Mouse (Mus musculus) cerebellum, adult 2 months (tissue): Measurements from ENCODE around the gene Adam17. TPM values are rescaled to one million over a fixed set of nuclear protein-coding genes. Genes with fewer than 3 reads are reported as not detected.

Source experiments
- DNase-seq, 2 experiments: peaks; one replicate each; pipeline ENCODE4 v3.0.0; 2021
- H3K27ac ChIP-seq: fragments of 200-500 bp; 2 replicates; pipeline ENCODE4 v1.5.1; 2012; ENCODE audit warnings: low read length, control low read depth, inconsistent platforms; ENCODE audit not compliant: insufficient read depth
- H3K27me3 ChIP-seq: fragments of 200-500 bp; 2 replicates; pipeline ENCODE4 v1.6.1; 2012; ENCODE audit warnings: inconsistent platforms, mild to moderate bottlenecking, low read length, moderate library complexity; ENCODE audit not compliant: control insufficient read depth, insufficient read depth
- H3K4me1 ChIP-seq: fragments of 200-500 bp; 2 replicates; pipeline ENCODE4 v1.6.1; 2011; ENCODE audit warnings: low read length; ENCODE audit not compliant: control insufficient read depth, insufficient read depth
- H3K4me3 ChIP-seq: fragments of 200-500 bp; replicated peaks from 2 replicates; pipeline ENCODE3; 2011; ENCODE audit warnings: mild to moderate bottlenecking, low read depth, low read length, control low read depth; ENCODE audit not compliant: insufficient read depth
- CTCF ChIP-seq: fragments of 200-500 bp; IDR thresholded peaks from 2 replicates; pipeline ENCODE4 v1.5.1; 2011; ENCODE audit warnings: low read depth, mild to moderate bottlenecking, control low read depth, low read length, moderate library complexity, borderline replicate concordance; ENCODE audit not compliant: insufficient read depth
- POLR2A ChIP-seq: fragments of 200-500 bp; IDR thresholded peaks from 2 replicates; pipeline ENCODE4 v1.6.1; 2011; ENCODE audit warnings: low read length, control low read depth, borderline replicate concordance; ENCODE audit not compliant: insufficient read depth
- WGBS: fragments of 180-500 bp; shearing (Covaris S2); methylation state at CpG from one replicate; pipeline ENCODE4 v1.1.7; 2018; 5-methylcytosine and 5-hydroxymethylcytosine counted together
- polyA plus RNA-seq: library from polyadenylated mRNA; depleted of rRNA; stranded (reverse); fragments of >200 nt; gene quantifications from 2 replicates; pipeline ENCODE4 v1.2.3, GENCODE M21; 2012; rRNA removed

The Adam17 gene
- polyA plus RNA-seq, 1 experiment = 19.0 TPM

- Histone ChIP-seq H3K27ac (no peak overlapping the region), H3K4me3 (no peak overlapping the region), H3K27me3 (no peaks in the 10 kb centered on the region), H3K4me1 (peaks cover 10% of the 10 kb centered on the region; the same call in 1 of the 2 replicates)
- peak in 1 of 2 experiments; percentile 39 for DNase-seq
- 36% methylated on average over 1 of the region's 1 CpGs for WGBS
- no peak for TF ChIP-seq CTCF
- TF ChIP-seq POLR2A = no peak
These were observed 96.0 kb downstream of the Adam17 start for GRCm38 (mm10) chr12:21277352-21277864.

GRCm38 (mm10) chr12:21274446-21274845, 99.0 kb downstream of the Adam17 start:
- no peak for TF ChIP-seq POLR2A
- TF ChIP-seq CTCF = no peak
- Histone ChIP-seq H3K4me3 (no peak overlapping the region), H3K27me3 (no peaks in the 10 kb centered on the region), H3K27ac (peak overlapping the region; percentile 15; the same call in 1 of the 2 replicates), H3K4me1 (peaks cover 7% of the 10 kb centered on the region; the same call in 1 of the 2 replicates)
- 10% methylated on average over 7 of the region's 7 CpGs for WGBS
- DNase-seq = peak; percentile 79 to 87

Other genes starting within 250 kb of the Adam17 start
- gene Cpsf3, start 88.2 kb downstream of the Adam17 start, polyA plus RNA-seq = 71.4 and 76.3 TPM in 2 replicates
- 66.9 and 70.6 TPM in 2 replicates for gene Itgb1bp1, start 87.3 kb downstream of the Adam17 start, polyA plus RNA-seq
- gene Iah1, start 57.2 kb downstream of the Adam17 start, polyA plus RNA-seq = 36.8 and 37.2 TPM in 2 replicates
- gene Ywhaq, start 44.0 kb upstream of the Adam17 start, polyA plus RNA-seq = 426 and 436 TPM in 2 replicates